Mouse (Mus musculus) megakaryocyte, embryonic 14.5 days (primary cell): ENCODE data around the gene Zfp874a. TPM values are rescaled to one million over a fixed set of nuclear protein-coding genes. Genes with fewer than 3 reads are reported as not detected.
"Not testable (repeated sequence)": the region's sequence is repeated elsewhere in the genome, so short reads cannot be mapped to it uniquely, and the experiment has no call there.

Experiments
- H3K27me3 ChIP-seq: replicated peaks from 2 replicates; pipeline ENCODE3; 2012; ENCODE audit warnings: inconsistent platforms
- H3K36me3 ChIP-seq: replicated peaks from 2 replicates; pipeline ENCODE3; 2012; ENCODE audit warnings: low read length, inconsistent platforms, mixed read lengths
- H3K4me1 ChIP-seq: 2 replicates; pipeline ENCODE4 v1.6.1; 2012; ENCODE audit warnings: inconsistent platforms
- H3K4me3 ChIP-seq: replicated peaks from 2 replicates; pipeline ENCODE3; 2012; ENCODE audit warnings: moderate library complexity, mild to moderate bottlenecking, inconsistent platforms
- H3K9me3 ChIP-seq: 2 replicates; pipeline ENCODE4 v1.6.1; 2012; ENCODE audit warnings: inconsistent platforms
- FLI1 ChIP-seq: IDR thresholded peaks from 2 replicates; pipeline ENCODE4 v1.6.1; 2012; ENCODE audit warnings: low read length, inconsistent platforms, mixed read lengths
- GATA1 ChIP-seq: IDR thresholded peaks from 3 replicates; pipeline ENCODE4 v1.6.1; 2012; ENCODE audit warnings: mixed read lengths, low read length, inconsistent platforms, borderline replicate concordance
- polyA plus RNA-seq: library from polyadenylated mRNA; stranded (reverse); fragments of >175 nt; gene quantifications from 2 replicates; pipeline ENCODE4 v1.2.3, GENCODE M21; 2012; ENCODE audit warnings: low replicate concordance; ENCODE audit not compliant: insufficient read depth

Gene Zfp874a
- polyA plus RNA-seq, 1 experiment, result 0.13 TPM

- peaks cover 25% of the 10 kb centered on the region for H3K36me3 ChIP-seq
- H3K27me3 ChIP-seq, result no peaks in the 10 kb centered on the region
- H3K9me3 ChIP-seq, result no peaks in the 10 kb centered on the region
- peaks cover 16% of the 10 kb centered on the region for H3K4me1 ChIP-seq
- no peak for TF ChIP-seq FLI1
- no peak for TF ChIP-seq GATA1
- peak overlapping the region; percentile 90 for H3K4me3 ChIP-seq
These were observed 541 bp upstream of the Zfp874a start for GRCm38 (mm10) chr13:67452021-67452309.

- not testable (repeated sequence) for H3K36me3 ChIP-seq, H3K4me1 ChIP-seq, H3K9me3 ChIP-seq, H3K27me3 ChIP-seq, H3K4me3 ChIP-seq
These were observed 14.3 kb downstream of the Zfp874a start for GRCm38 (mm10) chr13:67437095-67437494.

- Histone ChIP-seq H3K4me3 (no peak overlapping the region), H3K27me3 (no peaks in the 10 kb centered on the region), H3K36me3 (no peaks in the 10 kb centered on the region), H3K9me3 (no peaks in the 10 kb centered on the region), H3K4me1 (no peaks in the 10 kb centered on the region)
- TF ChIP-seq FLI1 (no peak), GATA1 (no peak)
These were observed 23.3 kb downstream of the Zfp874a start for GRCm38 (mm10) chr13:67428116-67428515.

GRCm38 (mm10) chr13:67425699-67426098, 25.7 kb downstream of the Zfp874a start:
- H3K4me3 ChIP-seq, H3K27me3 ChIP-seq, H3K9me3 ChIP-seq: not testable (repeated sequence)

GRCm38 (mm10) chr13:67422532-67422931, 28.9 kb downstream of the Zfp874a start:
- H3K9me3 ChIP-seq, H3K36me3 ChIP-seq, H3K4me3 ChIP-seq: not testable (repeated sequence)

More at GRCm38 (mm10) chr13:67425699-67426098, 25.7 kb downstream of the Zfp874a start:
- not testable (repeated sequence) for H3K4me1 ChIP-seq, H3K36me3 ChIP-seq

GRCm38 (mm10) chr13:67421207-67421857, 30.1 kb downstream of the Zfp874a start, which contains the start of gene Zfp459:
Zfp459 (minus strand) TSS chr13:67421418.
- H3K9me3 ChIP-seq, result no peaks in the 10 kb centered on the region
- H3K4me3 ChIP-seq, result peak within 1 kb of the TSS; percentile 92
- H3K27me3 ChIP-seq, result no peaks in the 10 kb centered on the region
- TF ChIP-seq FLI1 (no peak), GATA1 (no peak)
- peaks cover 16% of the 10 kb centered on the region for H3K4me1 ChIP-seq
- H3K36me3 ChIP-seq, result no peaks in the 10 kb centered on the region

More at GRCm38 (mm10) chr13:67422532-67422931, 28.9 kb downstream of the Zfp874a start:
- H3K4me1 ChIP-seq, result peaks cover 16% of the 10 kb centered on the region
- H3K27me3 ChIP-seq, result not testable (repeated sequence)

- Histone ChIP-seq H3K27me3 (no peaks in the 10 kb centered on the region), H3K9me3 (no peaks in the 10 kb centered on the region), H3K36me3 (peaks cover 5% of the 10 kb centered on the region), H3K4me3 (peak overlapping the region; percentile 92), H3K4me1 (peaks cover 16% of the 10 kb centered on the region)
- TF ChIP-seq GATA1 (no peak), FLI1 (no peak)
These were observed 30.7 kb downstream of the Zfp874a start for GRCm38 (mm10) chr13:67420558-67421206.

GRCm38 (mm10) chr13:67416811-67417210, 34.6 kb downstream of the Zfp874a start:
- TF ChIP-seq FLI1, result no peak
- TF ChIP-seq GATA1, result no peak
- Histone ChIP-seq H3K9me3 (no peaks in the 10 kb centered on the region), H3K27me3 (no peaks in the 10 kb centered on the region), H3K4me1 (peaks cover 16% of the 10 kb centered on the region), H3K36me3 (peaks cover 8% of the 10 kb centered on the region), H3K4me3 (no peak overlapping the region)

GRCm38 (mm10) chr13:67415759-67416158, 35.7 kb downstream of the Zfp874a start:
- TF ChIP-seq GATA1 (no peak), FLI1 (no peak)
- H3K36me3 ChIP-seq, result peaks cover 17% of the 10 kb centered on the region
- H3K9me3 ChIP-seq, result no peaks in the 10 kb centered on the region
- H3K4me1 ChIP-seq, result peaks cover 7% of the 10 kb centered on the region
- no peak overlapping the region for H3K4me3 ChIP-seq
- H3K27me3 ChIP-seq, result no peaks in the 10 kb centered on the region

GRCm38 (mm10) chr13:67413634-67414033, 37.8 kb downstream of the Zfp874a start:
- not testable (repeated sequence) for H3K4me1 ChIP-seq, H3K9me3 ChIP-seq, H3K27me3 ChIP-seq, H3K4me3 ChIP-seq
- peaks cover 20% of the 10 kb centered on the region for H3K36me3 ChIP-seq

- H3K4me1 ChIP-seq, result peaks cover 12% of the 10 kb centered on the region; the same call in 1 of the 2 replicates
- H3K9me3 ChIP-seq, H3K27me3 ChIP-seq, H3K36me3 ChIP-seq: not testable (repeated sequence)
- H3K4me3 ChIP-seq, result peak within 1 kb of the TSS; percentile 90
These were observed 52.1 kb downstream of the Zfp874a start, which contains the start of gene Zfp429 for GRCm38 (mm10) chr13:67399183-67399903. Zfp429 (minus strand) TSS chr13:67399819.

- H3K4me1 ChIP-seq, H3K27me3 ChIP-seq: not testable (repeated sequence)
These were observed 75.2 kb downstream of the Zfp874a start for GRCm38 (mm10) chr13:67376255-67376654.

GRCm38 (mm10) chr13:67375050-67375911, 76.1 kb downstream of the Zfp874a start, which contains the start of the genes Gm28041 and Zfp456:
Gm28041 (minus strand) TSS chr13:67375733.
Zfp456 (minus strand) TSS chr13:67375810.
- peak within 1 kb of the TSS; percentile 93 for H3K4me3 ChIP-seq

More at GRCm38 (mm10) chr13:67376255-67376654, 75.2 kb downstream of the Zfp874a start:
- H3K9me3 ChIP-seq, H3K36me3 ChIP-seq, H3K4me3 ChIP-seq: not testable (repeated sequence)

More at GRCm38 (mm10) chr13:67375050-67375911, 76.1 kb downstream of the Zfp874a start, which contains the start of the genes Gm28041 and Zfp456:
- not testable (repeated sequence) for H3K27me3 ChIP-seq, H3K36me3 ChIP-seq, H3K4me1 ChIP-seq, H3K9me3 ChIP-seq
